Mouse (Mus musculus) E14TG2a.4 (cell line): Measurements from ENCODE around the gene Dok3.
A peak's percentile ranks its signal among the peaks of the same experiment; 100 is the strongest.

Experiments
- H3K27me3 ChIP-seq: 2 replicates; pipeline ENCODE4 v1.6.1; 2014; ENCODE audit warnings: low read length, control low read depth; ENCODE audit not compliant: insufficient read depth
- H3K36me3 ChIP-seq: 2 replicates; pipeline ENCODE4 v1.6.1; 2014; ENCODE audit warnings: low read length, control low read depth; ENCODE audit not compliant: insufficient read depth
- H3K4me1 ChIP-seq: replicated peaks from 2 replicates; pipeline ENCODE4 v1.6.1; 2014; ENCODE audit warnings: low read depth, low read length, control low read depth
- H3K4me3 ChIP-seq: replicated peaks from 2 replicates; pipeline ENCODE4 v1.5.1; 2014; ENCODE audit warnings: mild to moderate bottlenecking, low read length
- H3K9me3 ChIP-seq: 2 replicates; pipeline ENCODE4 v1.6.1; 2014; ENCODE audit warnings: low read length, control low read depth
- CTCF ChIP-seq: conservative IDR thresholded peaks from 2 replicates; pipeline ENCODE4 v1.5.1; 2014; ENCODE audit warnings: low read length
- NANOG ChIP-seq: IDR thresholded peaks from 2 replicates; pipeline ENCODE4 v1.6.1; 2014; ENCODE audit warnings: borderline replicate concordance, low read length, mixed read lengths
- POU5F1 ChIP-seq: IDR thresholded peaks from 2 replicates; pipeline ENCODE4 v1.6.1; 2014; ENCODE audit warnings: low read length, borderline replicate concordance

The Dok3 gene

DNA sequence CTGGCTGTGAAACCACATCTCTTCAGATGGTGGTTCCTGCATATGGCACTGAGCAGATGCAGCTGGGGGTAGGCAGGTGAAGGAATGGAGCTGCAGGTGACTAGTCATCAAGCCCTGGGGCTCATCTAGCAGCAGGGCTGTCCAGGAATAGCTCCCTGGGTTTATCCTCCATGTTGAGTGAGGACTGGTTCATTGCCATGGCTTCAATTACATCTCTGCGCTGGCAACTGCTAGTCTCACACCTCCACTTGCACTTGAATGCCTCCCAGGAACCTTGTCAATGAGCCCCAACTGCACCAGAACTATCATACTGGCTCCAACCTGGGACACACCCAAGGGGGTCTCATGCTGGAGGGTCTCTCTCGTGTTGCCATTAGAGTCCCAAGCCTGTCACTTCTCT, 18.8 kb upstream of the Dok3 start:
- no peaks in the 10 kb centered on the region for H3K27me3 ChIP-seq
- H3K4me1 ChIP-seq = peaks cover 32% of the 10 kb centered on the region
- no peak overlapping the region for H3K4me3 ChIP-seq
- TF ChIP-seq POU5F1 = no peak
- no peak for TF ChIP-seq CTCF
- TF ChIP-seq NANOG = no peak
- H3K36me3 ChIP-seq = peaks cover 100% of the 10 kb centered on the region
- no peaks in the 10 kb centered on the region for H3K9me3 ChIP-seq

DNA sequence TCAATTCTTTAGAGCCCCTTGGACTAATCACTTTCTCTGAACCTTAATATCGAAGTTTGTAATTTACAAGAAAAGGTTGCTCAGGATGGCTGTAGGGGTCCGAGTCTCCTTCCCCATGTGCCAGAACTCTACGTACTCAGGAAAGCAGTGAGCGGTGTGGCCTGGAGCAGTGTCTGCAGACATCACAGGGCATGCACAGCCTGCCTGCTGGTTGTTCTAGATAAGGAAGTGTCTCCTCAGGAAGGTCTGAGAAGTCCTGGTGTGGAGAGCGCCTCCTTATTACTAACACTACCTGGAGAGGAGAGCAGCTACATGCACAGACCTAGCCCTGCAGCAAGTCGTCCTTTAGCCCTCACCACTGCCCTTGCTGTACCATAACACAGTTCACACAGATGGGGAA, 15.7 kb upstream of the Dok3 start:
- peaks cover 16% of the 10 kb centered on the region for H3K4me1 ChIP-seq
- peaks cover 100% of the 10 kb centered on the region for H3K36me3 ChIP-seq
- H3K27me3 ChIP-seq = no peaks in the 10 kb centered on the region
- no peak overlapping the region for H3K4me3 ChIP-seq
- H3K9me3 ChIP-seq = no peaks in the 10 kb centered on the region
- no peak for TF ChIP-seq NANOG
- TF ChIP-seq POU5F1 = no peak
- no peak for TF ChIP-seq CTCF

DNA sequence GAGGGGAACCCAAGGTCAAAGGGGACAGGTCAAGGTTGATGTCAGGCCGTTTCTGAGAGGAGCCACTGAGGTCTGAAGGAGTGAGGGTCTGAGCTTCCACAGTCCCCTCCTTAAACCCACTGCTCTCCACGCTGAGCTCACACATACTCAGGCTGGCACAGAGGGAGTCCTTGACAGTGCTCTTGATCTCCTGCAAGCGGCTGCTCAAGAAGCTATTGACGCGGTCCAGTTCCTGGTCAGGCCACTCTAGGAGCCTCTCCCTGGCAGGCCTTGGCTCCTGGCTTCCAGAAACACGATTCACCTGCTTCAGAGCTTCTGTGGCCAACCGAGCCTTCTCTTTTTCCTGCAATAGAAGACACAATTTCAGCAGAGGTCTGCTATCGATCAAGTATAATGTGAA, 14.4 kb upstream of the Dok3 start:
- Histone ChIP-seq H3K4me1 (0 out of 2 replicates have a peak, but pooled peaks cover 6% of the 10 kb centered on the region), H3K27me3 (no peaks in the 10 kb centered on the region), H3K36me3 (peaks cover 100% of the 10 kb centered on the region), H3K4me3 (no peak overlapping the region), H3K9me3 (no peaks in the 10 kb centered on the region)
- TF ChIP-seq NANOG (no peak), POU5F1 (no peak), CTCF (no peak)

DNA sequence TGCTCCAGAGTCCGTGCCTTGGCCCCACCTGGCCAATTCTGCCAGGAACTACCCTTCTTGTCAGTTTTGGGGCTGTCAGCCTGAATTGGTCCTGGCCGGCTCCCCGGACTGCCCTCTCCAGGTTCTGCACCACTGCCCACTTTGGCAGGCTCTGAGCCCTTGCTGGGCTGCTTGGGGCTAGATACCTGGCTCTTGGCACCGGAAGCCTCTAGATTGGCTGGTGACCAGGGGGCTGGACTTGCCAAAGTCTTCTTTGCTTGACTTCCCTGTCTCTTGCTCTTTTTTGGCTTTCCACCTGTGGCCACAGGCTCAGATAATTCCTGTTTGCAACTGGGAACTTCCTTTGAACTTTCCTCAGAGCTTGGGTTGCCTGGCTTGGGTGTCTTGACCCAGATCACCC, 13.8 kb upstream of the Dok3 start:
- TF ChIP-seq NANOG = no peak
- no peak for TF ChIP-seq POU5F1
- no peak for TF ChIP-seq CTCF
- Histone ChIP-seq H3K9me3 (no peaks in the 10 kb centered on the region), H3K4me3 (no peak overlapping the region), H3K27me3 (no peaks in the 10 kb centered on the region), H3K4me1 (0 out of 2 replicates have a peak, but pooled peaks cover 6% of the 10 kb centered on the region), H3K36me3 (peaks cover 100% of the 10 kb centered on the region)

DNA sequence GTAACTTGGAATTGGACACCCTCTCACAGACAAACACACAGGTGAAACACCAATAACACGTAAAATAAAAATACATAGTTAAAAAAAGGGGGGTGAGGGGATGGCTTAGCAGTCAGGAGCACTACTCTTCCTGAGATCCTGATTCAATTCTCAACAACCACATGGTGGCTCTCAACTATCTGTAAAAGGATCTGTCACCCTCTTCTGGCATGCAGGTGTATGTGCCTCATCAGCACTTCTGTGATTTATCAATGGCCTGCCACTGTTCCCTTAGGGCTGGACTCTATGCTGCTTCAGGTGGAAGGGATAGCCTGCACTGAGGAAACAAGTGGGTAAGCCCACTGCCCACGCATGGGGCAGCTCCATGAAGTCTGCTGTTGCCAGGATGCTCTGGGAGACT, 11.8 kb upstream of the Dok3 start:
- Histone ChIP-seq H3K27me3 (no peaks in the 10 kb centered on the region), H3K36me3 (peaks cover 88% of the 10 kb centered on the region), H3K4me1 (peaks cover 14% of the 10 kb centered on the region), H3K9me3 (no peaks in the 10 kb centered on the region), H3K4me3 (no peak overlapping the region)
- no peak for TF ChIP-seq CTCF
- no peak for TF ChIP-seq POU5F1
- TF ChIP-seq NANOG = no peak

DNA sequence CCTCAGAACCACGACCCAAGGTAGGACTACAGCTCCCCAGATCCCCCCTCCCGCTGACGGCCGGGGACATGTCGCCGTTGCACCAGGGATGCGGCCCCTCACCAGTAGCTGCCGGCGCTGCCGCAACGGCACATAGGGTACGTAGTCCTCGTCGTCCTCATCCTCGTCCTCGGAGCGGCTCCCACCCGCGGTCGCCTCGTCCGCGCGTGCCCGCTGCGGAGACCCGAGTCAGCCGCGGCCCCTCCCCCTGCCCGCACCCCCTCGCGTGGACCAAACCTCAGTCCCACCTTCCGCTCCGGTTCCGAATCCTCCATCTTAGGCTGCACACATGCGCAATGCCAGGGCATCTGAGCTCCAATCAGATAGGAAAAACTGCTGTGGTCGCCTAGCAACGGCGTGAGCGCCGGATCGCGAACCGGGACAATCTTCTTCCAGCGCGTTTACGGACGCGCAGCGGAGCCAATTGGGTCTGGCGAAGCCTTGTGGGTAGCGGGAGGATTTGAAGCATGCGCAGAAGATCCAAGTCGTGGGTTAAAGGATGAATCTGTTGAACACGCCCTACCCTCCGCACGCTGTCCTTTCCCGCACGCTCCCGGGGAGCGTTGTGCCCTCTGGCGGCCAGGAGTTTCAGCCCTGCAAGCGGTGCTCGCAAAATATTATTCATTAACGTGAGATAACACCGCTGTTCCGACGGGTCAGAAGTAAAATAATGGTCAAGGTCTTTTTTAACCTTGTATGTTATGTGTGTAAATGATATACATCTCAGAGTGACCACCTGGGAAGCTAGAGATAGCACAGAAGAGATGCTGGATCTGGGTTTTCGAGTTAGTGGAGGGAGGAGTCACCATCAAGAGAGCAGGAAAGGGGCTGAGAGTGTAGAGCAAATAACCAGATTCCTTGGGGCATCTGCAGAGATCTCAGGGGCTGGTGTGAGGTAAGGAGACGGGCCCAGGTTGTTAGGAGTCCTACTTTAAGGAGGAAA, 7.4 kb upstream of the Dok3 start, which contains the start of gene Ddx41:
Ddx41 (minus strand) TSS at position 465 of the 982 bp plus-strand sequence.
- Histone ChIP-seq H3K27me3 (no peaks in the 10 kb centered on the region), H3K4me1 (peaks cover 27% of the 10 kb centered on the region), H3K4me3 (peak within 1 kb of the TSS; percentile 100), H3K9me3 (no peaks in the 10 kb centered on the region), H3K36me3 (peaks cover 83% of the 10 kb centered on the region)
- TF ChIP-seq POU5F1 = no peak
- TF ChIP-seq CTCF = peak; percentile 84
- no peak for TF ChIP-seq NANOG

DNA sequence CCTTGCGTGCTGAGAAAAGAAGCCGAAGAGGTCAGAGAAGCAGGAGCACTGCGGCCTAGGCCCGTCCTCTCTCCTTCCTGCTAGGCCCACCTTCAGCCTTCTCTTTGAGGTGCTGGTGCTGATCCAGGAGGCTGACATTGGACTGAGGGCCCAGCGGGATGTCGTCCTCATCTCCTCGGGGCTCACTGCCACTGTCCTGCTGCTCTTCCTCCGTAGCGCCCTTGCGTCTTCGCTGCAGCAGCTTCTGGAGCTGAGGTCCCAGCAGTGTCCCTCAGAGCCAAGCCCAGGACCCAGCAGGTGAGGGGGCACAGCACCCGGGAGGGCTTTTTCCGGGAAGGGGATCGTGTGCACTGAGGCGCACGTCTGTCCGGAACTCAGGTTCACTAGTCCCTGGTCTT, 6.7 kb upstream of the Dok3 start:
- H3K9me3 ChIP-seq = no peaks in the 10 kb centered on the region
- H3K4me3 ChIP-seq = peak overlapping the region; percentile 100
- H3K4me1 ChIP-seq = peaks cover 27% of the 10 kb centered on the region
- H3K36me3 ChIP-seq = peaks cover 83% of the 10 kb centered on the region
- H3K27me3 ChIP-seq = no peaks in the 10 kb centered on the region
- no peak for TF ChIP-seq POU5F1
- no peak for TF ChIP-seq NANOG
- TF ChIP-seq CTCF = no peak

DNA sequence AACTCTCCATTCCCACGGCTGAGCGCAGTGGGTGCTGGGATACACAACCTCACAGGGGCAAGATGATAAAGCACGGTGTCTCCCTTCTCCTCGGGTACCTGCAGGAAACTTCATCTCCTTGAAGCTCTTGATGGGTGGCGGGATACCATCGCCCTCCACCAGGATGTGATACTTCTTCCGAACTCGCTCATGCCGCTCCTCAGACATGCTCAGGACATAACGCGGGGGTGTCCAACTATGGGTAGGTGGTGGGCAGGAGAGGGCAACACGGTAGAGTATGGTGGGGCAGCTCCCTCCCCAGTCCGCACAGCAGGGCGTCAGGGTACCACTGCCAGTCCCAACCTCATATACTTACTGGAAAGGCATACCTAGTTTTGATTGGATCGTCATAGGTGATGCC, 6.1 kb upstream of the Dok3 start:
- no peak for TF ChIP-seq CTCF
- TF ChIP-seq POU5F1 = no peak
- TF ChIP-seq NANOG = no peak
- Histone ChIP-seq H3K36me3 (peaks cover 83% of the 10 kb centered on the region), H3K4me1 (peaks cover 27% of the 10 kb centered on the region), H3K27me3 (no peaks in the 10 kb centered on the region), H3K9me3 (no peaks in the 10 kb centered on the region), H3K4me3 (peak overlapping the region; percentile 100)
